Mouse (Mus musculus) brain, embryonic 14.5 days (tissue): Measurements from ENCODE around the gene Stat2.

Source experiments
- CTCF ChIP-seq: fragments of 200-500 bp; IDR thresholded peaks from 2 replicates; pipeline ENCODE4 v1.5.1; 2012; ENCODE audit warnings: inconsistent platforms, mild to moderate bottlenecking, moderate library complexity, borderline replicate concordance; ENCODE audit not compliant: insufficient read depth, insufficient read length; ENCODE audit errors: extremely low read depth
- POLR2A ChIP-seq: fragments of 200-500 bp; IDR thresholded peaks from 2 replicates; pipeline ENCODE4 v1.6.1; 2012; ENCODE audit warnings: mild to moderate bottlenecking, inconsistent platforms, borderline replicate concordance; ENCODE audit not compliant: poor library complexity, insufficient read depth, insufficient read length, severe bottlenecking; ENCODE audit errors: extremely low read depth

DNA sequence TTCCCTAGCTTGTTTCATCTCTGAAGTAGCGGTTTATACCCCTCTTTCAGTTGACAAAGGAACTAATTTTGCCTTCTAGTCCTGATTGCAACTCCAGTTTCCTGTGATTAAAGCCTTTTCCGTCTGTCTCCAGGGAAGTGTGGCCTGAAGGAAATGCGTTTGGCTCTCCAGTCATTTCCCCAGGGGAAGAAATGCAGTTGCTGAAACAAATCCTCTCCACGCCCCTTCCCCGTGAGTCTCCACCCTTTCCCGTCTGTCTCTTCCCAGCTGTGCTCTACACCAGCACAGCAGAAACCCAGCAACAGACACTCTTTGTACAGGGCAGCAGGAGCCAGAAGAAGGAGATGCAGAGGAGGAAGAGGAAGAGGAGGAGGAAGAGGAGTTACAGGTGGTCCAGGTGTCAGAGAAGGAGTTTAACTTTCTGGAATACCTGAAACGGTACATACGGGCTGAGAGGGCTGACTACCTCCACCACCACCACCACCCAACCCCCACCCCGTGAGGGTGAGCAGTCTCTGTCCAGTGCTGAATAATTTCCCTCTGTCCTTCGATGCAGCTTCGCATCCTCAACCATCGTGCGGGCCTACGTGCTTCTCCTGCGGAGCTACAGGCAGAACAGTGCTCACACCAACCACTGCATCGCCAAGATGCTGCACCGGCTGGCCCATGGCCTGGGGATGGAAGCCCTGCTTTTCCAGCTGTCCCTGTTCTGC lies 23.2 kb upstream of the Stat2 start:
- TF ChIP-seq POLR2A: no peak
- TF ChIP-seq CTCF: no peak
